Mouse (Mus musculus): Measurements from ENCODE around the gene Nubpl. TPM values are rescaled to one million over a fixed set of nuclear protein-coding genes. Genes with fewer than 3 reads are reported as not detected.
"Not testable (repeated sequence)": the region's sequence is repeated elsewhere in the genome, so short reads cannot be mapped to it uniquely, and the experiment has no call there.

The Nubpl gene
- polyA plus RNA-seq (2014; fragmentation: Nextera tagmentation; extraction: Ambion mirVana) = 6.1 and 6.3 TPM in 2 replicates

- peak; percentile 99 for DNase-seq (ENCODE audit: low spot score)
- Histone ChIP-seq H3K4me3 (replicated peaks; ENCODE audit: low read length) (peak within 1 kb of the TSS; percentile 84), H3K27ac (peak within 1 kb of the TSS; percentile 68), H3K9me3 (ENCODE audit: control insufficient read depth, low read length) (no peaks in the 10 kb centered on the region), H3K4me2 (replicated peaks) (peak within 1 kb of the TSS; percentile 54), H3K9ac (peak within 1 kb of the TSS; percentile 90), H3K4me1 (replicated peaks; ENCODE audit: control insufficient read depth, insufficient read depth, low read length) (no peaks in the 10 kb centered on the region), H3K36me3 (replicated peaks; ENCODE audit: control insufficient read depth, insufficient read depth) (no peaks in the 10 kb centered on the region), H3K27me3 (ENCODE audit: control insufficient read depth, insufficient read depth, low read length) (no peaks in the 10 kb centered on the region)
- peak; percentile 98 for ATAC-seq (ENCODE audit: low FRiP score)
- under 1% methylated on average over 32 of the region's 32 CpGs for WGBS
Measured at GRCm38 (mm10) chr12:52097650-52098070, at the start of gene Nubpl. Nubpl (plus strand) TSS chr12:52097737.

- H3K4me3 ChIP-seq (replicated peaks; ENCODE audit: low read length) = no peak overlapping the region
- no peaks in the 10 kb centered on the region for H3K36me3 ChIP-seq (replicated peaks; ENCODE audit: control insufficient read depth, insufficient read depth)
- H3K27me3 ChIP-seq (ENCODE audit: control insufficient read depth, insufficient read depth, low read length) = no peaks in the 10 kb centered on the region
- WGBS = 55% methylated on average over 2 of the region's 2 CpGs
- ATAC-seq (ENCODE audit: low FRiP score) = no peak
- H3K9ac ChIP-seq = no peak overlapping the region
- DNase-seq (ENCODE audit: low spot score) = no peak
- no peak overlapping the region for H3K4me2 ChIP-seq (replicated peaks)
- no peaks in the 10 kb centered on the region for H3K4me1 ChIP-seq (replicated peaks; ENCODE audit: control insufficient read depth, insufficient read depth, low read length)
- H3K9me3 ChIP-seq (ENCODE audit: control insufficient read depth, low read length) = no peaks in the 10 kb centered on the region
- H3K27ac ChIP-seq = no peak overlapping the region
Measured at GRCm38 (mm10) chr12:52049324-52049723, 48.2 kb upstream of the Nubpl start.

- not testable (repeated sequence) for H3K9ac ChIP-seq; ATAC-seq (ENCODE audit: low FRiP score); H3K27ac ChIP-seq; DNase-seq (ENCODE audit: low spot score); H3K36me3 ChIP-seq (replicated peaks; ENCODE audit: control insufficient read depth, insufficient read depth); H3K4me3 ChIP-seq (replicated peaks; ENCODE audit: low read length); H3K27me3 ChIP-seq (ENCODE audit: control insufficient read depth, insufficient read depth, low read length); H3K9me3 ChIP-seq (ENCODE audit: control insufficient read depth, low read length); H3K4me1 ChIP-seq (replicated peaks; ENCODE audit: control insufficient read depth, insufficient read depth, low read length); H3K4me2 ChIP-seq (replicated peaks)
- WGBS = no CpG with 5 or more reads among the region's 3 CpGs
Measured at GRCm38 (mm10) chr12:52079296-52079695, 18.2 kb upstream of the Nubpl start.

- DNase-seq (ENCODE audit: low spot score) (no peak), ATAC-seq (ENCODE audit: low FRiP score) (peak; percentile 76)
- H3K9ac ChIP-seq = peak overlapping the region; percentile 90; the same call in 1 of the 2 replicates
- H3K27me3 ChIP-seq (ENCODE audit: control insufficient read depth, insufficient read depth, low read length) = no peaks in the 10 kb centered on the region
- no peaks in the 10 kb centered on the region for H3K9me3 ChIP-seq (ENCODE audit: control insufficient read depth, low read length)
- no peaks in the 10 kb centered on the region for H3K4me1 ChIP-seq (replicated peaks; ENCODE audit: control insufficient read depth, insufficient read depth, low read length)
- peak overlapping the region; percentile 84 for H3K4me3 ChIP-seq (replicated peaks; ENCODE audit: low read length)
- WGBS = 73% methylated on average over 13 of the region's 13 CpGs
- peak overlapping the region; percentile 54 for H3K4me2 ChIP-seq (replicated peaks)
- no peaks in the 10 kb centered on the region for H3K36me3 ChIP-seq (replicated peaks; ENCODE audit: control insufficient read depth, insufficient read depth)
- H3K27ac ChIP-seq = no peak overlapping the region
Measured at GRCm38 (mm10) chr12:52097049-52097649, 388 bp upstream of the Nubpl start.

GRCm38 (mm10) chr12:52120276-52120675, 22.7 kb downstream of the Nubpl start:
- Histone ChIP-seq H3K4me3 (replicated peaks; ENCODE audit: low read length) (no peak overlapping the region), H3K9ac (no peak overlapping the region), H3K4me2 (replicated peaks) (no peak overlapping the region), H3K36me3 (replicated peaks; ENCODE audit: control insufficient read depth, insufficient read depth) (no peaks in the 10 kb centered on the region), H3K9me3 (ENCODE audit: control insufficient read depth, low read length) (no peaks in the 10 kb centered on the region), H3K27ac (no peak overlapping the region), H3K4me1 (replicated peaks; ENCODE audit: control insufficient read depth, insufficient read depth, low read length) (no peaks in the 10 kb centered on the region), H3K27me3 (ENCODE audit: control insufficient read depth, insufficient read depth, low read length) (no peaks in the 10 kb centered on the region)
- ATAC-seq (ENCODE audit: low FRiP score) = no peak
- no peak for DNase-seq (ENCODE audit: low spot score)

- Histone ChIP-seq H3K36me3 (replicated peaks; ENCODE audit: control insufficient read depth, insufficient read depth) (no peaks in the 10 kb centered on the region), H3K4me1 (replicated peaks; ENCODE audit: control insufficient read depth, insufficient read depth, low read length) (no peaks in the 10 kb centered on the region), H3K9me3 (ENCODE audit: control insufficient read depth, low read length) (no peaks in the 10 kb centered on the region), H3K4me2 (replicated peaks) (no peak overlapping the region), H3K9ac (no peak overlapping the region), H3K27ac (no peak overlapping the region), H3K4me3 (replicated peaks; ENCODE audit: low read length) (no peak overlapping the region), H3K27me3 (ENCODE audit: control insufficient read depth, insufficient read depth, low read length) (no peaks in the 10 kb centered on the region)
- WGBS = 71% methylated on average over 3 of the region's 3 CpGs
- DNase-seq (ENCODE audit: low spot score) = no peak
- no peak for ATAC-seq (ENCODE audit: low FRiP score)
Measured at GRCm38 (mm10) chr12:52126407-52126806, 28.9 kb downstream of the Nubpl start.

GRCm38 (mm10) chr12:52129072-52129471, 31.5 kb downstream of the Nubpl start:
- 97% methylated on average over 3 of the region's 3 CpGs for WGBS
- Histone ChIP-seq H3K9me3 (ENCODE audit: control insufficient read depth, low read length) (no peaks in the 10 kb centered on the region), H3K4me3 (replicated peaks; ENCODE audit: low read length) (no peak overlapping the region), H3K9ac (no peak overlapping the region), H3K27ac (no peak overlapping the region), H3K36me3 (replicated peaks; ENCODE audit: control insufficient read depth, insufficient read depth) (no peaks in the 10 kb centered on the region), H3K4me2 (replicated peaks) (no peak overlapping the region), H3K4me1 (replicated peaks; ENCODE audit: control insufficient read depth, insufficient read depth, low read length) (peaks cover 4% of the 10 kb centered on the region; the same call in 1 of the 2 replicates), H3K27me3 (ENCODE audit: control insufficient read depth, insufficient read depth, low read length) (no peaks in the 10 kb centered on the region)
- ATAC-seq (ENCODE audit: low FRiP score) = no peak
- DNase-seq (ENCODE audit: low spot score) = no peak

- Histone ChIP-seq H3K4me3 (replicated peaks; ENCODE audit: low read length) (no peak overlapping the region), H3K4me2 (replicated peaks) (no peak overlapping the region; the same call in 1 of the 2 replicates), H3K9me3 (ENCODE audit: control insufficient read depth, low read length) (no peaks in the 10 kb centered on the region), H3K27me3 (ENCODE audit: control insufficient read depth, insufficient read depth, low read length) (no peaks in the 10 kb centered on the region), H3K9ac (no peak overlapping the region), H3K36me3 (replicated peaks; ENCODE audit: control insufficient read depth, insufficient read depth) (no peaks in the 10 kb centered on the region), H3K27ac (no peak overlapping the region; the same call in 1 of the 2 replicates), H3K4me1 (replicated peaks; ENCODE audit: control insufficient read depth, insufficient read depth, low read length) (peaks cover 4% of the 10 kb centered on the region; the same call in 1 of the 2 replicates)
- 4% methylated on average over 10 of the region's 10 CpGs for WGBS
- ATAC-seq (ENCODE audit: low FRiP score) = no peak; the same call in 1 of the 2 replicates
- DNase-seq (ENCODE audit: low spot score) = peak; percentile 50
Measured at GRCm38 (mm10) chr12:52132256-52132655, 34.7 kb downstream of the Nubpl start.

- H3K27me3 ChIP-seq (ENCODE audit: control insufficient read depth, insufficient read depth, low read length) = no peaks in the 10 kb centered on the region
- no peak overlapping the region for H3K4me2 ChIP-seq (replicated peaks)
- DNase-seq (ENCODE audit: low spot score) = no peak
- 48% methylated on average over 4 of the region's 4 CpGs for WGBS
- H3K36me3 ChIP-seq (replicated peaks; ENCODE audit: control insufficient read depth, insufficient read depth) = no peaks in the 10 kb centered on the region
- no peak overlapping the region for H3K27ac ChIP-seq
- no peak for ATAC-seq (ENCODE audit: low FRiP score)
- H3K9me3 ChIP-seq (ENCODE audit: control insufficient read depth, low read length) = no peaks in the 10 kb centered on the region
- no peaks in the 10 kb centered on the region for H3K4me1 ChIP-seq (replicated peaks; ENCODE audit: control insufficient read depth, insufficient read depth, low read length)
- no peak overlapping the region for H3K9ac ChIP-seq
- no peak overlapping the region for H3K4me3 ChIP-seq (replicated peaks; ENCODE audit: low read length)
Measured at GRCm38 (mm10) chr12:52138296-52138695, 40.8 kb downstream of the Nubpl start.

GRCm38 (mm10) chr12:52146639-52147038, 49.1 kb downstream of the Nubpl start:
- no peaks in the 10 kb centered on the region for H3K4me1 ChIP-seq (replicated peaks; ENCODE audit: control insufficient read depth, insufficient read depth, low read length)
- WGBS = 86% methylated on average over 2 of the region's 2 CpGs
- no peak overlapping the region for H3K9ac ChIP-seq
- H3K36me3 ChIP-seq (replicated peaks; ENCODE audit: control insufficient read depth, insufficient read depth) = no peaks in the 10 kb centered on the region
- no peak overlapping the region for H3K4me3 ChIP-seq (replicated peaks; ENCODE audit: low read length)
- H3K27ac ChIP-seq = no peak overlapping the region
- H3K4me2 ChIP-seq (replicated peaks) = no peak overlapping the region
- no peaks in the 10 kb centered on the region for H3K27me3 ChIP-seq (ENCODE audit: control insufficient read depth, insufficient read depth, low read length)
- DNase-seq (ENCODE audit: low spot score) (no peak), ATAC-seq (ENCODE audit: low FRiP score) (no peak)
- H3K9me3 ChIP-seq (ENCODE audit: control insufficient read depth, low read length) = no peaks in the 10 kb centered on the region
